Mouse (Mus musculus): ENCODE measurements around the gene Tprkb. TPM values are rescaled to one million over a fixed set of nuclear protein-coding genes. Genes with fewer than 3 reads are reported as not detected.
A peak's percentile ranks its signal among the peaks of the same experiment; 100 is the strongest.
"Not testable (repeated sequence)": the region's sequence is repeated elsewhere in the genome, so short reads cannot be mapped to it uniquely, and the experiment has no call there.

Gene Tprkb
- polyA plus RNA-seq, 1 experiment from 2014 or later = 53.7 TPM

DNA sequence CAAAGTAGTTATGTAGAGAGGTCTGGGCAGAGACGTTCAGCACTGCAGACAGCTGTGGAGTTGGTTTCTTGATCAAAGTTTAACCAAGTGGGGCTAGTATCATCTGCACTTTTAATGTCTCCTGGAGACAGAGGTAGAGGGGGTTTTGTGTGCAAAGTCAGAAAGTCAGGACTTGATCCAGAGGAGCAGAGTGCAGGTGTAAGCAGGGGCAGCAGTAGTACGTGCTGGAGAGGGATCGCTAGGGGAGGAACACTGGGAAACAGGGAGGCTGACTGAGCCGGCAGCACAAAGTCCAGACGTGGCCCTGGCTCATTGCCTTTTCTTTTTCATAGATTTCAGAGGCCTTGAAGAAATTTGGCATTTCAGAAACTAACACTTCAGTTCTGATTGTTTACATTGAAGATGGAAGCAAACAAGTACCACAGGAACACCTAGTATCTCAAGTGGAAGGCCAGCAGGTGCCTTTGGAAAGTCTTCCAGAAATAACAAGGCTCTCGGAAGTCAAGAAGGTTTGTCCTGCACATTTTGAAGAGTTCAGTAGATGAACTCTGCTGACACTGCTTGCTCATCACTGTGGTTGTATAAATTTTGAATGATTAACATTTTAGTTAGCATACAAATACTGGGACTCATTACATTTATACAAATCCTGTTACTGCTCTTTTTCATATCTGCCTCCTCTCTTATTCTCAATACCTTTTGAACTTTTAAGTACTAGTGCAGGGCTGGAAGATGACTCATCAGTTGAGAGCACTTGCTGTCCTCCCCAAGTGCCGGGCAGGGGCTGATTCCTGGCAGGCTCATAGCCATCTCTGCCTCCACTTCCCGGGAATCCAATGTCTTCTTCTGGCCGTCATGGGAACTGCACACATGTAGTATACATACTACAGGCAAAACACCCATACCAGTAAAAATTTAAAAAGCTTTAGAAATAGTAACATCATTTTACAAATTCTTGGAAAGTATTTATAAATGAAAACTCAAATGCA, 16.1 kb downstream of the Tprkb start:
- peaks cover 31% of the 10 kb centered on the region for H3K36me3 ChIP-seq (ENCODE audit: control insufficient read depth, insufficient read depth, low read length)
- no peak overlapping the region for H3K9ac ChIP-seq (ENCODE audit: low read depth, low read length)
- H3K4me1 ChIP-seq (ENCODE audit: control insufficient read depth, insufficient read depth, low read length) = no peaks in the 10 kb centered on the region
- H3K27me3 ChIP-seq (ENCODE audit: control insufficient read depth, insufficient read depth, low read depth, low read length) = no peaks in the 10 kb centered on the region
- H3K4me3 ChIP-seq (ENCODE audit: low read depth, low read length) = no peak overlapping the region
- no peak overlapping the region for H3K4me2 ChIP-seq (ENCODE audit: low read length)
- H3K9me3 ChIP-seq (replicated peaks; ENCODE audit: control insufficient read depth, low read length, poor library complexity, severe bottlenecking) = no peaks in the 10 kb centered on the region
- WGBS = 87% methylated on average over 9 of the region's 9 CpGs
- ATAC-seq = no peak
- H3K27ac ChIP-seq (ENCODE audit: low read length) = no peak overlapping the region

DNA sequence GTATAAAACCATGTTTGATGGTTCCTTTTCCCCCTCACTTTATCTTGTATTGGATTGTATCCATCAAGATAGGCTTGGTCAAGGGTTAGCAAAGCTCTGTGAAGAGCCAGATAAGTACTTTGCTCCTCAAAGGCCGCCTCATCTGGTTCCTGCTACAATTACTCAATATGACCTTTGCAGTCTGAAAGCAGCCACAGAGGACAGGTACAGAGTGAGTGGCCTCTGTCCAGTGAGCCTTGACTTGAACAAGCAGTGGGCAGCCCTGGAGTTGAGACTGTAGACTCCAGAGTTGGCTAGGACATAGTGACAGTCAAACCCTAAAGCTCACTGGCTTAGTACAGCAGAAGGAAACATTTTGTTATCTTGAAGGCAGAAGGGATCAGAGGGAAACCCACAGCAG, 17.6 kb downstream of the Tprkb start:
- no peaks in the 10 kb centered on the region for H3K27me3 ChIP-seq (ENCODE audit: control insufficient read depth, insufficient read depth, low read depth, low read length)
- H3K4me2 ChIP-seq (ENCODE audit: low read length) = no peak overlapping the region
- no peak overlapping the region for H3K9ac ChIP-seq (ENCODE audit: low read depth, low read length)
- H3K9me3 ChIP-seq (replicated peaks; ENCODE audit: control insufficient read depth, low read length, poor library complexity, severe bottlenecking) = no peaks in the 10 kb centered on the region
- peaks cover 29% of the 10 kb centered on the region for H3K36me3 ChIP-seq (ENCODE audit: control insufficient read depth, insufficient read depth, low read length)
- H3K4me3 ChIP-seq (ENCODE audit: low read depth, low read length) = no peak overlapping the region
- H3K4me1 ChIP-seq (ENCODE audit: control insufficient read depth, insufficient read depth, low read length) = no peaks in the 10 kb centered on the region
- 86% methylated on average over 1 of the region's 1 CpGs for WGBS
- no peak for ATAC-seq
- H3K27ac ChIP-seq (ENCODE audit: low read length) = no peak overlapping the region

DNA sequence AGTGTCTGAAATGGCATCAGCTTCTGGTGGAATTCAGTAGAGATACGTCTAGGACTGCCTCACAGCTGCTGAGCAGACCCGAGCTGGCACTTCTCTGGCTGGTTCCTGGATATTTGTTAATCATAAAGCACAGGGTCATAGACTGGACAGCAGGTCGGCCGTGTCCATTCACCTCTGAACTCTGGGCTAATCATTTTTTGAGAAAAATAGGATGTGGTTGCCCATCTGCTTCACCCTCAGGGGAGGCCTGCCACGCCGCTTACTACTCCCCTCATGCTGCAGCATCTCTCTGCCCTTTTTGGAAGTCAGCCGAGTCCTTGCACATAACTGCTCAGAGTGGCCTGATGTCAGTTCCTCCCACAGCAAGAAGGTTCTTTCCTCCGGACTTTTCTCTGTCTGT, 22.4 kb downstream of the Tprkb start:
- ATAC-seq = no peak
- Histone ChIP-seq H3K27me3 (ENCODE audit: control insufficient read depth, insufficient read depth, low read depth, low read length) (no peaks in the 10 kb centered on the region), H3K36me3 (ENCODE audit: control insufficient read depth, insufficient read depth, low read length) (peaks cover 8% of the 10 kb centered on the region; the same call in 1 of the 2 replicates), H3K4me1 (ENCODE audit: control insufficient read depth, insufficient read depth, low read length) (no peaks in the 10 kb centered on the region), H3K9ac (ENCODE audit: low read depth, low read length) (no peak overlapping the region), H3K4me2 (ENCODE audit: low read length) (no peak overlapping the region), H3K27ac (ENCODE audit: low read length) (no peak overlapping the region), H3K9me3 (replicated peaks; ENCODE audit: control insufficient read depth, low read length, poor library complexity, severe bottlenecking) (no peaks in the 10 kb centered on the region), H3K4me3 (ENCODE audit: low read depth, low read length) (no peak overlapping the region)
- 86% methylated on average over 8 of the region's 8 CpGs for WGBS

GRCm38 (mm10) chr6:85935646-85936045, 24.0 kb downstream of the Tprkb start:
- H3K4me2 ChIP-seq (ENCODE audit: low read length) = no peak overlapping the region
- no peak overlapping the region for H3K4me3 ChIP-seq (ENCODE audit: low read depth, low read length)
- H3K27ac ChIP-seq (ENCODE audit: low read length) = no peak overlapping the region
- ATAC-seq = no peak
- 61% methylated on average over 3 of the region's 3 CpGs for WGBS
- peaks cover 3% of the 10 kb centered on the region; the same call in 1 of the 2 replicates for H3K36me3 ChIP-seq (ENCODE audit: control insufficient read depth, insufficient read depth, low read length)
- no peak overlapping the region for H3K9ac ChIP-seq (ENCODE audit: low read depth, low read length)
- no peaks in the 10 kb centered on the region for H3K4me1 ChIP-seq (ENCODE audit: control insufficient read depth, insufficient read depth, low read length)
- H3K27me3 ChIP-seq (ENCODE audit: control insufficient read depth, insufficient read depth, low read depth, low read length) = no peaks in the 10 kb centered on the region
- H3K9me3 ChIP-seq (replicated peaks; ENCODE audit: control insufficient read depth, low read length, poor library complexity, severe bottlenecking) = no peaks in the 10 kb centered on the region

GRCm38 (mm10) chr6:85936508-85937465, 25.1 kb downstream of the Tprkb start:
- not testable (repeated sequence) for H3K27me3 ChIP-seq (ENCODE audit: control insufficient read depth, insufficient read depth, low read depth, low read length); H3K4me1 ChIP-seq (ENCODE audit: control insufficient read depth, insufficient read depth, low read length); H3K9me3 ChIP-seq (replicated peaks; ENCODE audit: control insufficient read depth, low read length, poor library complexity, severe bottlenecking); H3K36me3 ChIP-seq (ENCODE audit: control insufficient read depth, insufficient read depth, low read length)
- Histone ChIP-seq H3K9ac (ENCODE audit: low read depth, low read length) (peak overlapping the region; percentile 65), H3K27ac (ENCODE audit: low read length) (peak overlapping the region; percentile 22; the same call in 1 of the 2 replicates), H3K4me2 (ENCODE audit: low read length) (peak overlapping the region; percentile 58), H3K4me3 (ENCODE audit: low read depth, low read length) (peak overlapping the region; percentile 43)
- WGBS = 1% methylated on average over 48 of the region's 50 CpGs
- peak; percentile 94 for ATAC-seq

DNA sequence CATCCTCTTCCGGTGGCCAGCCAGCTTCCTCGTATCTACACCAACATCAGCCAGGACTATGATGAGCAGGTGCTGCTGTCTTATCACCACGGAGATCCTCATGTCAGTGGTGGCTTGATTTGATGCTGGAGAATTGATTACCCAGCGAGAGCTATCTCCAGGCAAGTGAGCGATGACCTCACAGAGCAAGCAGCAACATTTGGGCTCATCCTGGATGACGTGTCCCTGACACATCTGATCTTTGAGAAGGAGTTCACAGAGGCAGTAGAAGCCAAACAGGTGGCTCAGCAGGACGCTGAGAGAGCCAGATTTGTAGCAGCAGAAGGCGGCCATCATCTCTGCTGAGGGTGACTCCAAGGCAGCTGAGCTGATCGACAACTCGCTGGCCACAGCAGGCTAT, 27.0 kb downstream of the Tprkb start:
- Histone ChIP-seq H3K27ac (ENCODE audit: low read length) (no peak overlapping the region), H3K36me3 (ENCODE audit: control insufficient read depth, insufficient read depth, low read length) (peaks cover 2% of the 10 kb centered on the region; the same call in 1 of the 2 replicates), H3K4me2 (ENCODE audit: low read length) (no peak overlapping the region), H3K9ac (ENCODE audit: low read depth, low read length) (no peak overlapping the region), H3K4me3 (ENCODE audit: low read depth, low read length) (no peak overlapping the region), H3K27me3 (ENCODE audit: control insufficient read depth, insufficient read depth, low read depth, low read length) (no peaks in the 10 kb centered on the region), H3K4me1 (ENCODE audit: control insufficient read depth, insufficient read depth, low read length) (no peaks in the 10 kb centered on the region), H3K9me3 (replicated peaks; ENCODE audit: control insufficient read depth, low read length, poor library complexity, severe bottlenecking) (no peaks in the 10 kb centered on the region)
- ATAC-seq = no peak
- 88% methylated on average over 10 of the region's 10 CpGs for WGBS

DNA sequence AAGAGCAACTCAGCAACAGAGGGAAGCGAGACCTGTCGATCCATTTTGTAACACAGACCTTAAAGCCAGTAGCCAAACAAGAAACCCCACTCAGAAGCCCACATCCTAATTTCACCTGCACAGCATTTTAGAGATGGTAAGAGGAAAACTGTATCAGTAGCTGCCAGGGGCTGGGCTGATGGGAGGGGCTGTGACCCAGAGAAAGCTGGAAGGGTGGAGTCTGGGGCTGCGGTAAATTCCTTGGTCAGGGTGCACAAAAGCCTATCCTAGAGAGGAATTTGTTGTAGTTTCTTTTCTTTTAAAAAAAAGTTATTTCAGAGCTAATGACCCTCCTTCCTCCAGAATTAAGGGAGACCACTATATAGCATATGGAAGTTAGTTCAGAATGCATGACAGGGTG, 30.8 kb downstream of the Tprkb start:
- Histone ChIP-seq H3K9me3 (replicated peaks; ENCODE audit: control insufficient read depth, low read length, poor library complexity, severe bottlenecking) (no peaks in the 10 kb centered on the region), H3K27ac (ENCODE audit: low read length) (no peak overlapping the region), H3K27me3 (ENCODE audit: control insufficient read depth, insufficient read depth, low read depth, low read length) (no peaks in the 10 kb centered on the region), H3K9ac (ENCODE audit: low read depth, low read length) (no peak overlapping the region), H3K4me1 (ENCODE audit: control insufficient read depth, insufficient read depth, low read length) (no peaks in the 10 kb centered on the region), H3K4me3 (ENCODE audit: low read depth, low read length) (no peak overlapping the region), H3K36me3 (ENCODE audit: control insufficient read depth, insufficient read depth, low read length) (peaks cover 25% of the 10 kb centered on the region), H3K4me2 (ENCODE audit: low read length) (no peak overlapping the region)
- ATAC-seq = no peak
- 100% methylated on average over 3 of the region's 3 CpGs for WGBS

- Histone ChIP-seq H3K36me3 (ENCODE audit: control insufficient read depth, insufficient read depth, low read length) (peaks cover 63% of the 10 kb centered on the region), H3K4me1 (ENCODE audit: control insufficient read depth, insufficient read depth, low read length) (no peaks in the 10 kb centered on the region), H3K27ac (ENCODE audit: low read length) (no peak overlapping the region), H3K27me3 (ENCODE audit: control insufficient read depth, insufficient read depth, low read depth, low read length) (no peaks in the 10 kb centered on the region), H3K4me3 (ENCODE audit: low read depth, low read length) (no peak overlapping the region), H3K9me3 (replicated peaks; ENCODE audit: control insufficient read depth, low read length, poor library complexity, severe bottlenecking) (no peaks in the 10 kb centered on the region), H3K4me2 (ENCODE audit: low read length) (no peak overlapping the region), H3K9ac (ENCODE audit: low read depth, low read length) (no peak overlapping the region)
- no peak for ATAC-seq
- WGBS = 88% methylated on average over 6 of the region's 6 CpGs
These were observed 36.9 kb downstream of the Tprkb start for GRCm38 (mm10) chr6:85948549-85948948.
